Mouse (Mus musculus): ENCODE results near the gene Zfp472. TPM values are rescaled to one million over a fixed set of nuclear protein-coding genes. Genes with fewer than 3 reads are reported as not detected.
"Not testable (repeated sequence)": the region's sequence is repeated elsewhere in the genome, so short reads cannot be mapped to it uniquely, and the experiment has no call there.

The Zfp472 gene
- total RNA-seq, 2 experiments from 2014 or later, result 15.5 to 15.9 TPM

DNA sequence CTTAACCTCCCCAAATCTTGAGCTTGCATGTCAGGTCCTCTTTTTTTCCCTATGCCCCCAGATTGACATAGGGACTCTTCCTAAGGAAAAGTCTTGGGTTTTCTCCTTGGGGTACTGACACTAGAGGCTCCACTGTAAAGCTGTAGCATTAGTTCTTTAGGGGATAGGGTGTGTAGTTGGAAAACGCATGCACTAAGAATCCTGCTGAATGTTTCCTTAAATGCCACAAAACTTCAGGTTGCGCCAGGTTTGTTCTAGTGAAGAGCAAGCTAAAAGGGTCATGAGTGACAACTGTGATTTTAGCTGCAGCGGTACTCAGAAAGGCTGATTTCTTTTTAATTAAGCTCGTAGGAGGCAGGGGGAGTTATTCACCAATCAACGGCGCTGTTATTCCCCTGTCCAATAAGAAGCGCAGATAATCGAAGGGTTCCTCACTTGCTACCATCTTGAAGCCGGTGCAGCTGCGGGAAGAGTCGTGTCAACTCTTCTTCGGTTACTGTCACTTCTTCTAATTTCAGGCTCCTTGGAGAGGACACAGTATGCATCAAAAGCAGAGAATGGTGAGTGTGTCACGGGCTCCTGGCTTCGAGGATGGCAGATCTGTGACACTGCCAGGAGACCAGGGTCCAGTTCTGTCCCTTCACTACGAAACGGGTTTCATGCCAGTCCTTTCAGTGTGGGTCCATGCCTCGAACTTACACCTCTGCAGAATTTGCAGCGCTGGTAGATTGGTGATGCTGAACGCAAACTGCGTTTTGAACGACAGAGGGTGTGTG, 27.3 kb downstream of the Zfp472 start, which contains the start of gene Zfp952:
Gene Zfp952, plus strand, starts transcription at position 431 of the 776 bp plus-strand sequence.
- ATAC-seq (replicated peaks; ENCODE audit: poor library complexity, severe bottlenecking), result peak; percentile 98

DNA sequence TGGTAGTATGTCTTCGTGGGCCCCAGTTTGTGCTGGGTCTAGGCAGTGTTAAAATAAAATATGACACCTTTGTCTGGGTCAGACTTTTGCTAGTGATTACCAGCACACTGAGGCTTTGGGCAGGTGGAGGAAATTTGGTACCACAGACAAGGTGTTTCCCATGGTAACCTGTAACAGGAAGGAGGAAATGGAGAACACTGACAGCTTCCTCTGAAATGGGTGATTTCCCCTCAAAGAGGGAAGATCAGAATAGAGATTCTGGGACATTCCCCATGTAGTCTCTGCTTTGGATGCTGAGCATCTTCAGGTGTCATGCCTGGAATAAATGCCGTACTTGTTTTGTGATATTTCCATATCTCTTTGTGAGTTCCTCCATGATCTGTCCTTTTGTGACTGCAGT, 32.9 kb downstream of the Zfp472 start:
- no peak for ATAC-seq (replicated peaks; ENCODE audit: poor library complexity, severe bottlenecking)

DNA sequence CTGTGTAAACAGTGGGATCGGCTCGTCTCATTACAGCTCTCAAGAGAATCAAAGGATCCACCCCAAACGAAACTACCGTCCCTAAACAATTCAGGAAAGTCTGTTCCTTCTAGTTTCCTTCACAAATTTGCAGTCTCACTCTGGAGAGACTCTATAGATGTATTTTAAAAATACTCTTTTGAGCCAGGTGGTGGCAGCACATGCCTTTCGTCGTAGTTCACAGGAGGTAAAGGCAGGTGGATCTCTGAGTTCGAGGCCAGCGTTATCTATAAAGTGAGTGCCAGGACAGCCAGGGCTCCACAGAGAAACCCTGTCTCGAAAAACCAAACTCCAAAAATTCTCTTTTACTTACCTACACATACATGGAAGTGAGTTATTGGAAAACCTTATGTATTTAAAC, 42.7 kb downstream of the Zfp472 start:
- ATAC-seq (replicated peaks; ENCODE audit: poor library complexity, severe bottlenecking), result no peak; the same call in 1 of the 2 replicates

DNA sequence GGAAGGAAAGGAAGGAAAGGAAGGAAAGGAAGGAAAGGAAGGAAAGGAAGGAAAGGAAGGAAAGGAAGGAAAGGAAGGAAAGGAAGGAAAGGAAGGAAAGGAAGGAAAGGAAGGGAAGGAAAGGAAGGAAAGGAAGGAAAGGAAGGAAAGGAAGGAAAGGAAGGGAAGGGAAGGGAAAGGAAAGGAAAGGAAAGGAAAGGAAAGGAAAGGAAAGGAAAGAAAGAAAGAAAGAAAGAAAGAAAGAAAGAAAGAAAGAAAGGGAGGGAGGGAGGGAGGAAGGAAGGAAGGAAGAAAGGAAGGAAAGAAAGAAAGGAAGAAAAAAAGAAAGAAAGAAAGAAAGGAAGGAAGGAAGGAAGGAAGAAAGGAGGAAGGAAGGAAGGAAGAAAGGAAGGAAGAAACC, 54.8 kb downstream of the Zfp472 start:
- ATAC-seq (replicated peaks; ENCODE audit: poor library complexity, severe bottlenecking), result not testable (repeated sequence)

Other genes with a start within 250 kb of the Zfp472 start
- gene Zfp871, start 177.5 kb upstream of the Zfp472 start, total RNA-seq (2014; fragmentation: Nextera tagmentation), result 31.1 and 57.1 TPM in 2 replicates
- gene Zfp871, start 177.5 kb upstream of the Zfp472 start, total RNA-seq (2017), result 17.7 and 26.1 TPM in 2 replicates
- not detected in 2 replicates for gene Zfp811, start 155.9 kb upstream of the Zfp472 start, total RNA-seq (2014; fragmentation: Nextera tagmentation)
- gene Zfp811, start 155.9 kb upstream of the Zfp472 start, total RNA-seq (2017), result not detected in 2 replicates
- 10.1 and 18.5 TPM in 2 replicates for gene Zfp799, start 135.6 kb upstream of the Zfp472 start, total RNA-seq (2014; fragmentation: Nextera tagmentation)
- gene Zfp799, start 135.6 kb upstream of the Zfp472 start, total RNA-seq (2017), result 6.5 and 10.6 TPM in 2 replicates
- 2.3 and 6.2 TPM in 2 replicates for gene Zfp870, start 74.2 kb upstream of the Zfp472 start, total RNA-seq (2014; fragmentation: Nextera tagmentation)
- gene Zfp870, start 74.2 kb upstream of the Zfp472 start, total RNA-seq (2017), result 2.5 and 5.9 TPM in 2 replicates
- not detected in 2 replicates for gene Cyp4f14, start 48.5 kb upstream of the Zfp472 start, total RNA-seq (2014; fragmentation: Nextera tagmentation)
- not detected in 2 replicates for gene Cyp4f14, start 48.5 kb upstream of the Zfp472 start, total RNA-seq (2017)
- gene Cyp4f13, start 18.4 kb upstream of the Zfp472 start, total RNA-seq (2014; fragmentation: Nextera tagmentation), result 10.3 and 15.2 TPM in 2 replicates
- 8.5 and 12.9 TPM in 2 replicates for gene Cyp4f13, start 18.4 kb upstream of the Zfp472 start, total RNA-seq (2017)
- 7.4 and 8.9 TPM in 2 replicates for gene Zfp952, start 27.3 kb downstream of the Zfp472 start, total RNA-seq (2014; fragmentation: Nextera tagmentation)
- gene Zfp952, start 27.3 kb downstream of the Zfp472 start, total RNA-seq (2017), result 10.3 and 10.9 TPM in 2 replicates
- gene Zfp763, start 67.6 kb downstream of the Zfp472 start, total RNA-seq (2014; fragmentation: Nextera tagmentation), result 3.2 TPM in 2 replicates
- gene Zfp763, start 67.6 kb downstream of the Zfp472 start, total RNA-seq (2017), result 11.2 and 14.5 TPM in 2 replicates
- not detected in 2 replicates for gene 4921501E09Rik, start 102.2 kb downstream of the Zfp472 start, total RNA-seq (2014; fragmentation: Nextera tagmentation)
- not detected in 2 replicates for gene 4921501E09Rik, start 102.2 kb downstream of the Zfp472 start, total RNA-seq (2017)
- gene Zfp563, start 123.5 kb downstream of the Zfp472 start, total RNA-seq (2014; fragmentation: Nextera tagmentation), result 1.2 and 12.9 TPM in 2 replicates
- gene Zfp563, start 123.5 kb downstream of the Zfp472 start, total RNA-seq (2017), result 1.6 and 3.3 TPM in 2 replicates
- not detected in 2 replicates for gene Morc2b, start 173.9 kb downstream of the Zfp472 start, total RNA-seq (2014; fragmentation: Nextera tagmentation)
- not detected in 2 replicates for gene Morc2b, start 173.9 kb downstream of the Zfp472 start, total RNA-seq (2017)
- not detected in 2 replicates for gene Olfr55, start 202.6 kb downstream of the Zfp472 start, total RNA-seq (2014; fragmentation: Nextera tagmentation)
- gene Olfr55, start 202.6 kb downstream of the Zfp472 start, total RNA-seq (2017), result not detected in 2 replicates
- gene Olfr239, start 225.5 kb downstream of the Zfp472 start, total RNA-seq (2014; fragmentation: Nextera tagmentation), result not detected in 2 replicates
- not detected in 2 replicates for gene Olfr239, start 225.5 kb downstream of the Zfp472 start, total RNA-seq (2017)